Mouse (Mus musculus) heart, embryonic 13.5 days (tissue): Measurements from ENCODE around the gene Mrc2. TPM values are rescaled to one million over a fixed set of nuclear protein-coding genes. Genes with fewer than 3 reads are reported as not detected.
A peak's percentile ranks its signal among the peaks of the same experiment; 100 is the strongest.

Source experiments
- ATAC-seq: fragments of 200-750 bp; cut with Nextera tagmentation; 2 replicates; pipeline ENCODE4 v1.8.0; 2017; ENCODE audit warnings: moderate TSS enrichment; ENCODE audit not compliant: insufficient number of reproducible peaks, low FRiP score, low TSS enrichment; ENCODE audit errors: extremely low read depth
- H3K27ac ChIP-seq: fragments of 300-500 bp; sonication (generic); replicated peaks from 2 replicates; pipeline ENCODE4 v1.5.1; 2015; ENCODE audit warnings: moderate library complexity, mild to moderate bottlenecking, inconsistent platforms
- H3K27me3 ChIP-seq: fragments of 300-500 bp; sonication (generic); replicated peaks from 2 replicates; pipeline ENCODE4 v1.6.1; 2015; ENCODE audit warnings: mild to moderate bottlenecking, inconsistent platforms
- H3K36me3 ChIP-seq: fragments of 300-500 bp; sonication (generic); 2 replicates; pipeline ENCODE4 v1.6.1; 2015; ENCODE audit warnings: mild to moderate bottlenecking, inconsistent platforms
- H3K4me1 ChIP-seq: fragments of 300-500 bp; sonication (generic); 2 replicates; pipeline ENCODE4 v1.6.1; 2015; ENCODE audit warnings: inconsistent platforms
- H3K4me2 ChIP-seq: fragments of 300-500 bp; sonication (generic); 2 replicates; pipeline ENCODE4 v1.6.1; 2015; ENCODE audit warnings: inconsistent platforms, mild to moderate bottlenecking, moderate library complexity
- H3K4me3 ChIP-seq: fragments of 300-500 bp; sonication (generic); 2 replicates; pipeline ENCODE4 v1.5.1; 2015; ENCODE audit warnings: moderate library complexity, mild to moderate bottlenecking, inconsistent platforms
- H3K9ac ChIP-seq: fragments of 300-500 bp; sonication (generic); 2 replicates; pipeline ENCODE4 v1.6.1; 2015; ENCODE audit warnings: inconsistent platforms, mild to moderate bottlenecking, moderate library complexity
- H3K9me3 ChIP-seq: fragments of 300-500 bp; sonication (generic); 2 replicates; pipeline ENCODE4 v1.6.1; 2016; ENCODE audit warnings: inconsistent platforms
- WGBS: fragments of 180-500 bp; shearing (Covaris S2); methylation state at CpG from one replicate; pipeline ENCODE4 v1.1.7; 2015; ENCODE audit warnings: mixed read lengths; 5-methylcytosine and 5-hydroxymethylcytosine counted together
- polyA plus RNA-seq: library from polyadenylated mRNA; unstranded; fragments of >200 nt; fragmentation: Nextera tagmentation; extraction: Ambion mirVana; gene quantifications from 2 replicates; pipeline ENCODE4 v1.2.1, GENCODE M21; 2015

Mrc2 gene
- polyA plus RNA-seq, 1 experiment from 2014 or later = 9.8 TPM

DNA sequence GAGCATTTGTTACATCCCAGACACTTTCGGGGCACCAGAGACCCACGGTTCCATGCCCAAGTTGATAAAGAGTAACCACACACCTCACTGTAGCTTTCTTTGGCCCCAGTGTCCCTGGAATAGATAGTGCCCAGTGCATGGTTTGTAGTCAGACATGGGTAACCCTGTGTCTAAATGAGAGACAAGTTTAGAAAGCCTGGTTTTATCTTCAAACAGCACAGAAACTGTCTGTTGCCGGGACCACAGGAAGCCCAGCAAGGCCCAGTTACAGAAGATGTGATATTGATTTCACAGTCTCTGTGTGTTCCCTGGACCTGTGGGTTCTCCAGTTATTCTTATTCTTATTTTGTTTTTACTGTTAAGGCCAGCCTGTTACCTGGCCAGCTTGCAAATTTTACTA, 74.7 kb downstream of the Mrc2 start:
- H3K27ac ChIP-seq = peak overlapping the region; percentile 77
- H3K4me1 ChIP-seq = peaks cover 73% of the 10 kb centered on the region
- H3K9ac ChIP-seq = no peak overlapping the region
- no peak overlapping the region for H3K4me3 ChIP-seq
- H3K4me2 ChIP-seq = no peak overlapping the region
- no peak for ATAC-seq
- WGBS = 44% methylated on average over 3 of the region's 3 CpGs
- H3K27me3 ChIP-seq = no peaks in the 10 kb centered on the region
- H3K36me3 ChIP-seq = no peaks in the 10 kb centered on the region
- H3K9me3 ChIP-seq = no peaks in the 10 kb centered on the region

DNA sequence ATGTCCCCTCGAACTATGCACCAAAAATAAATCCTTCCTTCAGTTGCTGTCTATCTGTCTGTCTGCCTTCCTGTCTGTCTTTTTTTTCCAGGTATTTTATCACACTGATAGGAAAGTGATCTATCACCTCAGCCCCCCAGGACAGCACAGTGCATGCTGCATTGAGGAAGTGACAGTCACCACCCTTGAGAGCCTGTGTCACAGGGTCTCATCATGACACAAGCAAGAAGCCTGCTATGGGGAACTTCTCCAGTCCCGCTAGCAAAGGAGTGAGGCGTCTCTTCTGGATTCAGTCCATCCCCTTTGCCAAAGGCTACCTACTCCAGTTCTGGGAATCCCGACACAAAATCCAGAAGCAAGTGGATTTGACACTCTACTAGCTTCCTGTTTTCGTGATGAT, 76.4 kb downstream of the Mrc2 start:
- Histone ChIP-seq H3K36me3 (no peaks in the 10 kb centered on the region), H3K27me3 (no peaks in the 10 kb centered on the region), H3K27ac (no peak overlapping the region), H3K9ac (no peak overlapping the region), H3K4me2 (no peak overlapping the region), H3K4me3 (no peak overlapping the region), H3K4me1 (peaks cover 65% of the 10 kb centered on the region), H3K9me3 (no peaks in the 10 kb centered on the region)
- whole genome bisulfite sequencing = 71% methylated on average over 5 of the region's 5 CpGs
- no peak for ATAC-seq

DNA sequence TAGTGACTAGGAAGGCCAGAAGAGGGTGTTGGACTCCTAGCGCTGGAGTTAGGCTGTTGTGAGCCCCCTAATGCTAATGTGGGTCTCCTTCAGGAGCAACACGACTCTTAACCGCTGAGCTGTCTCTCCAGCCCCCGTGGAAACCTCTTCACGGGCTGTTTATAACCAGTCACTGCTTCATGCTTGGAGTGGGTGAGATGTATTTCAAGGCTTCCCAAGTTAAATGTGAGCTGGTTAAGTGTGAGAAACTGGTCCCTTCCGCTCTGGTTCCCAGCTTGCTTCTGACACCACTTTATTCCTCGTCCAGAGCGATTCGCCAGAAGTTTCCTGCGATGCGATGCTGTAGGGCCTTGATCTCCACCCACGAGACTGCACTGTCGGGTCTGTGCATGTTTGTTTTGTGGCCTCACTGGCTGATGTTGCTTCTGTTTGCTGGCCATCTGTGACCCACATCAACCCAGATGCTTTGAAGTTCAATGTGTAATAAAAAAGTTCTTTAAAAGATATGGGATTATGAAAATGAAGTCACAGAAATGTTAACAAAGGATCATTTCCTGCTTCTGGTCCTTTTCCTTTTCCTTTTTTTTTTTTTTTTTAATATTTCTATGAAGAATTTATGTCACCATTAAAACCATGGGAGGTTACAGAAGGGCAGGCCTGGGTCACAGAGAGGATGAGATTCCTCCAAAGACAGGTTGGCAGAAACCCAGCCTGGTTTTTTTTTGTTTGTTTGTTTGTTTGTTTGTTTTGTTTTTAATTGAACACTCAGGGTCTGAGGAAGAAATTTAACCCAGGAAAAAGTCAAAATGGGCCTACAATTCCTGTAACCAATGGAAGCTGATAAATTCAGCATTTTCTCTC, 77.3 kb downstream of the Mrc2 start:
- Histone ChIP-seq H3K4me1 (peaks cover 65% of the 10 kb centered on the region), H3K27me3 (no peaks in the 10 kb centered on the region), H3K27ac (no peak overlapping the region), H3K4me2 (no peak overlapping the region), H3K36me3 (no peaks in the 10 kb centered on the region), H3K9ac (no peak overlapping the region), H3K9me3 (no peaks in the 10 kb centered on the region), H3K4me3 (no peak overlapping the region)
- 87% methylated on average over 13 of the region's 13 CpGs for WGBS
- no peak for ATAC-seq

DNA sequence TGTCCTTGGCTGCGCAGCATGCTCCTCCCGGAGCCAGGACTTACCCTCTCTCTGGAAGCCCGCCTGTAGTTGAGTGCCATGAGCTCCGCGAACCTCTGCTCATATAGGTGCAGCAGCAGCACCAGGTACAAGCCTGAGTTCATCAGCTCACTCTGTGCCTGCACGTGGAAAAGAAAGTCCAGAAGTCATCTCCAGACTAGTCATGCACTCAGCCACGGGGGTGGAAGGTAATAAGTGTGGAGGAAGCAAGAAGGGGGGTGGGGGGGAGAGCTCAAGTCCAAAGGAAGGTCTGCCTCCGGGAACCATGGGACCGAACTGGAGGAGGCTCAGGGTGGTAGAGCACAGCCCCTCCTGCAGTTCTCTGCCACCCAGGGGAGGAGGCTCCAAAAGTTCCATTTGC, 79.4 kb downstream of the Mrc2 start:
- WGBS = 73% methylated on average over 9 of the region's 9 CpGs
- H3K4me2 ChIP-seq = no peak overlapping the region
- no peak overlapping the region for H3K9ac ChIP-seq
- no peaks in the 10 kb centered on the region for H3K9me3 ChIP-seq
- no peaks in the 10 kb centered on the region for H3K27me3 ChIP-seq
- no peak overlapping the region for H3K27ac ChIP-seq
- ATAC-seq = no peak
- H3K4me3 ChIP-seq = no peak overlapping the region
- no peaks in the 10 kb centered on the region for H3K36me3 ChIP-seq
- H3K4me1 ChIP-seq = peaks cover 55% of the 10 kb centered on the region

DNA sequence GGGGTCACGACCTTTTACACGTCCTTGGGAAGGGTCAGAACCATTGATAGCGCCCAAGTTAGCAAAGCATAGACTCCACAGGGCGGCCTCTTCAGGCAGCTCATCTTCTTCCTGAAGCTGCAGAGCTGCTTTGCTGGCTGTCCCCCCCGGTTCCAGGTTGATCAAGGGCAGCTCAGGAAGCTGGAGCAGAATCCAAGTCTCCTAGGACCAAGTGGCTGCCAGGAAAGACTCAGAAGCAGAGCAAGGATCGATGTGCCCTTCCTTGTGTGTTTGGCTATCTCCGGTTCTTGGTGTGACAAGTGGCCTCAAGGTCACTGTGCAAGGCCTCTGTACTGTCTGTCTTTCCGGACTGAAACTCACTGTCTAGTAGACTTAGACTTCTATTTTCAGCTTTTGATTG, 81.4 kb downstream of the Mrc2 start:
- Histone ChIP-seq H3K27me3 (no peaks in the 10 kb centered on the region), H3K4me1 (peaks cover 43% of the 10 kb centered on the region), H3K27ac (peak overlapping the region; percentile 81), H3K4me3 (no peak overlapping the region), H3K9me3 (no peaks in the 10 kb centered on the region), H3K36me3 (no peaks in the 10 kb centered on the region), H3K4me2 (no peak overlapping the region), H3K9ac (no peak overlapping the region)
- no peak for ATAC-seq
- WGBS = 46% methylated on average over 8 of the region's 8 CpGs

DNA sequence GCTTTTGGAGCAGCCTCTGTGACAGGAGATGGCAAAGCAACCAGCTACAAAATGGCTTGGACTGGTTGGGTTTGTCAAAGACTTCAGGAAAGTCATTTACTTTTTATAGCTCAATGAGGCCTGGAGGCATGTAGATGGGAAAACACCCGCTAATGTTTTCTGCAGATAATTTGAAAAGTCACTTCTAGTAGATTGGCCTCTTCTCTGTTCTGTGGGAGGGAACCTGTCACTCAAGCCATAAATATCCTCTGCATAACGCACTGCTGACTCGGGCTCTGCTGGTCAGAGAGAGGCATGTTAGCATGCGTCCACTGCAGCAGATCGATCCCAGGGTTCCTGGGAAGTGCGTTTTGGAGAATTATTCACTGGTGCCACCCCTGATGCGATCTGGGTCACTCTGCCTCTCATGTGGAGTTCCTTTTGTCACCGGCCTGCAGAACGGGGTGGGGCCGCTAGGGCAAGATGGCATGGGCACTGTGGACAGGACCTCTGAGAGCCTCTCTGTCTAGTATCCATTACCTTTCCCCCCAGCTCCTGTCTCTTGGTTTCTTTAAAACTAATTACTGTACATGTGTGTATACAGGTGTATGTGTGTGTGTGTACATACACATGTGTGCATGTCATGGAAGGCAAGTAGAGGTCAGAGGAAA, 82.2 kb downstream of the Mrc2 start:
- no peaks in the 10 kb centered on the region for H3K36me3 ChIP-seq
- no peak overlapping the region for H3K4me3 ChIP-seq
- H3K27me3 ChIP-seq = no peaks in the 10 kb centered on the region
- H3K27ac ChIP-seq = peak overlapping the region; percentile 81
- no peak for ATAC-seq
- peaks cover 48% of the 10 kb centered on the region for H3K4me1 ChIP-seq
- no peaks in the 10 kb centered on the region for H3K9me3 ChIP-seq
- 52% methylated on average over 10 of the region's 10 CpGs for WGBS
- no peak overlapping the region; the same call in 1 of the 2 replicates for H3K4me2 ChIP-seq
- peak overlapping the region; percentile 44; the same call in 1 of the 2 replicates for H3K9ac ChIP-seq

DNA sequence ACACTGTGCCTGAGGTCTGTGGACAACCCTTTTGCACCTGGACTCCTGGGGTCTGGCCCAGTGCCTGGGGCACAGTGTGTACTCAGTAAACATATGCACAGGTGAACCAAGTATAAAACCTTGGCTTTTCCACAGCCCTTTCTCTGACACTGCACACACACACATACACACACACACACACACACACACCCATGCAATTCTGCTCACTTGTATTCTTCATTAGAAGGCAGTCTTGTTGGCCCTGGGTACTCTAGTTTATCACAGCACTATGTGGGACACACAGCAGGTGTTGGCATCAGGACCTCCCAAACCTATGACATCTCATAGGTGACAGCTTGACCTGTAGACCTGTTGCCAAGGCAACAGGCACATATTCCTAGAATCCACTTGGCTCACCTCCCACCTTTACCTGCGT, 83.4 kb downstream of the Mrc2 start:
- 91% methylated on average over 1 of the region's 1 CpGs for WGBS
- Histone ChIP-seq H3K9me3 (no peaks in the 10 kb centered on the region), H3K4me3 (no peak overlapping the region), H3K9ac (no peak overlapping the region), H3K27ac (no peak overlapping the region), H3K4me2 (no peak overlapping the region), H3K36me3 (no peaks in the 10 kb centered on the region), H3K4me1 (peaks cover 48% of the 10 kb centered on the region), H3K27me3 (no peaks in the 10 kb centered on the region)
- no peak for ATAC-seq

DNA sequence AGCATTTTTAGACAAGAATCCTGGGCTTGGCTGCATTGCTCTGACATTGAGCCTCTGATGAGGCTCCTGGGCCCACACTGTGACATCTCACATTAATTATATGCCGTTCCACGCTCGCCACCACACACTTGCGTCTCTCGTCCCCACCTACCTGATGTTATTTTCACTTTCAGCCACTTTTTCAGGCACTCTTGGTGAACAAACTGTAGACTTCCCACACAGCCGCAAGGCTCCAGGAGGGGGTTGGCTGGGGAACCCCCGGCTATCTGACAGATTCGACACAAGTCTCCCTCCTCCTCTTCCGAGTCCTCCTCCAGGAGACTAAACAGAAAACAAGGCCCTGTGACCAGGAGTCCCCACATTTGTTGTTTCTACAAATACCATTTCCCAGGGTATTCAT, 92.8 kb downstream of the Mrc2 start:
- no peaks in the 10 kb centered on the region for H3K27me3 ChIP-seq
- 0 out of 2 replicates have a peak, but pooled peaks cover 5% of the 10 kb centered on the region for H3K9me3 ChIP-seq
- H3K27ac ChIP-seq = no peak overlapping the region
- H3K4me2 ChIP-seq = no peak overlapping the region
- no peaks in the 10 kb centered on the region; the same call in 1 of the 2 replicates for H3K4me1 ChIP-seq
- 87% methylated on average over 9 of the region's 9 CpGs for whole genome bisulfite sequencing
- ATAC-seq = no peak
- H3K36me3 ChIP-seq = no peaks in the 10 kb centered on the region
- H3K4me3 ChIP-seq = no peak overlapping the region
- no peak overlapping the region for H3K9ac ChIP-seq

DNA sequence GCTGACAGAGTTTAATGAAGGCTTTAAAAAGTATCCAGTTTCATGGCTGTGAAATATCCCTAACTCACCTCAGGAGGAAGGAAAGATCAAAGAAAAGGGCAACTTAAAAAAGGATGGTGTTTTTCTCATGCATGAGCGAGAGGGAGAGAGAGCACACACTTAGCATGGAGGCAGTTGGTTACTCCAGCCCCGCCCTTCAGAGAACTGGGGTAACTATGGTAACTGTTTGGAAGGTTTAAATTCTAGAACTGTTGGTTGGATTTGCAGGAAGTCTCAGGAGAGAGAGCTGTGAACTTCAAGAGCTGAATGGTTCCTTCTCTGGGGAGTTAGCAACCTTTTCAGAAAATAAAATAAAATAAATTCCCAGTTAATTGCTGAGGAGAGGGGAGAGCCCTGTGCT, 96.2 kb downstream of the Mrc2 start:
- Histone ChIP-seq H3K4me2 (no peak overlapping the region), H3K27ac (no peak overlapping the region), H3K4me3 (no peak overlapping the region), H3K27me3 (no peaks in the 10 kb centered on the region), H3K9me3 (0 out of 2 replicates have a peak, but pooled peaks cover 5% of the 10 kb centered on the region), H3K36me3 (no peaks in the 10 kb centered on the region), H3K4me1 (peaks cover 7% of the 10 kb centered on the region), H3K9ac (no peak overlapping the region)
- ATAC-seq = no peak
- 70% methylated on average over 2 of the region's 2 CpGs for WGBS

DNA sequence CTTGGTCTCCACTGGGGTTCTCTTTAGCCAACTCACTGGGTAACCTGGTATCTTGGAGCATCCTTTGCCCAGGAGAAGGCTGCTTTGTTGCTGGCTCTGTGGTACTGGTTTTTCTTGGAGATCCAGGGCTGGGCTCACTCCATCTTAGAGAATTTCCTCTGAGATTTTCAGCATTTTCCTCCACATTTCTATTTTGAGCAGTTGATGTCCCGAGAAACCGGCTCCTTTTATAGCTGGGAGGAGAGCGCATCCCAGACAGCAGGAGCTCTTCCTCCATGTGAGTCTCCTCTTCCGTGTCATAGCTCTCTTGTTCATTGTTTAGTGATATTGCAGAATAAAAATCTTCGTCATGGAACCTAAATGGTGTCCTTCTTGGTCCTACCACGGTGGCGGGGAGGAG, 97.8 kb downstream of the Mrc2 start:
- no peaks in the 10 kb centered on the region for H3K27me3 ChIP-seq
- H3K36me3 ChIP-seq = no peaks in the 10 kb centered on the region
- H3K4me3 ChIP-seq = no peak overlapping the region
- peaks cover 6% of the 10 kb centered on the region; the same call in 1 of the 2 replicates for H3K9me3 ChIP-seq
- H3K27ac ChIP-seq = no peak overlapping the region
- no peak overlapping the region for H3K4me2 ChIP-seq
- WGBS = 81% methylated on average over 7 of the region's 7 CpGs
- no peak overlapping the region for H3K9ac ChIP-seq
- no peak for ATAC-seq
- H3K4me1 ChIP-seq = peaks cover 7% of the 10 kb centered on the region
